Mouse (Mus musculus) MEL (cell line): ENCODE measurements around the gene Nudc. TPM values are rescaled to one million over a fixed set of nuclear protein-coding genes. Genes with fewer than 3 reads are reported as not detected.
A peak's percentile ranks its signal among the peaks of the same experiment; 100 is the strongest.

Source experiments
- DNase-seq: peaks from one replicate; pipeline ENCODE4 v3.0.0; 2011; ENCODE audit warnings: low read depth, low spot score
- H3K27ac ChIP-seq: 2 replicates; pipeline ENCODE4 v1.5.1; 2012; ENCODE audit warnings: low read depth, mild to moderate bottlenecking, control low read depth, low read length, moderate library complexity; ENCODE audit not compliant: control insufficient read depth
- H3K27me3 ChIP-seq, 2 experiments: fragments of 150-350 bp in 1 of 2; sonication (generic) in 1 of 2; 2 replicates each; pipeline ENCODE4 v1.6.1; 2012; ENCODE audit warnings: low read length in 2 of 2, mild to moderate bottlenecking in 2 of 2, improper control_type of control experiment in 1 of 2, moderate library complexity in 1 of 2; ENCODE audit not compliant: insufficient read depth in 2 of 2, control insufficient read depth in 1 of 2
- H3K36me3 ChIP-seq, 2 experiments: 2 replicates each; pipeline ENCODE4 v1.6.1; 2012 to 2014; ENCODE audit warnings: low read length in 2 of 2, improper control_type of control experiment in 1 of 2, inconsistent platforms in 1 of 2, mild to moderate bottlenecking in 1 of 2; ENCODE audit not compliant: insufficient read depth in 2 of 2, control insufficient read depth in 1 of 2
- H3K4me1 ChIP-seq, 2 experiments: fragments of 150-350 bp in 1 of 2; sonication (generic) in 1 of 2; 2 replicates each; pipeline ENCODE4 v1.6.1; 2012; ENCODE audit warnings: low read length in 2 of 2, improper control_type of control experiment in 1 of 2, mild to moderate bottlenecking in 1 of 2; ENCODE audit not compliant: insufficient read depth in 2 of 2, control insufficient read depth in 1 of 2
- H3K4me3 ChIP-seq, 2 experiments: fragments of 150-350 bp in 1 of 2; sonication (generic) in 1 of 2; 2 replicates each; pipeline ENCODE4 v1.5.1; 2012; ENCODE audit warnings: low read depth in 2 of 2, low read length in 2 of 2, mild to moderate bottlenecking in 2 of 2, moderate library complexity in 2 of 2, control low read depth in 1 of 2, improper control_type of control experiment in 1 of 2; ENCODE audit not compliant: control insufficient read depth in 1 of 2, insufficient read depth in 1 of 2
- H3K79me2 ChIP-seq: 2 replicates; pipeline ENCODE4 v1.6.1; 2012; ENCODE audit warnings: mild to moderate bottlenecking, low read length, moderate library complexity; ENCODE audit not compliant: control insufficient read depth, poor library complexity, insufficient read depth
- H3K9ac ChIP-seq: 2 replicates; pipeline ENCODE4 v1.6.1; 2012; ENCODE audit warnings: low read depth, mild to moderate bottlenecking, control low read depth, low read length, moderate library complexity; ENCODE audit not compliant: control insufficient read depth, poor library complexity, severe bottlenecking
- H3K9me3 ChIP-seq: fragments of 150-350 bp; sonication (generic); replicated peaks from 2 replicates; pipeline ENCODE4 v1.6.1; 2012; ENCODE audit warnings: mild to moderate bottlenecking, low read length, improper control_type of control experiment, moderate library complexity; ENCODE audit not compliant: insufficient read depth
- BHLHE40 ChIP-seq: IDR thresholded peaks from 2 replicates; pipeline ENCODE4 v1.6.1; 2012; ENCODE audit warnings: low read depth, mild to moderate bottlenecking, inconsistent platforms, low read length, improper control_type of control experiment, borderline replicate concordance
- CTCF ChIP-seq, 3 experiments: IDR thresholded peaks in 2 of 3; conservative IDR thresholded peaks in 1 of 3; 2 replicates each; pipeline ENCODE4 v1.5.1; 2011 to 2012; ENCODE audit warnings: low read length in 3 of 3, low read depth in 2 of 3, mild to moderate bottlenecking in 2 of 3, improper control_type of control experiment in 1 of 3, inconsistent platforms in 1 of 3, mixed read lengths in 1 of 3, moderate library complexity in 1 of 3; ENCODE audit not compliant: control insufficient read depth in 1 of 3, insufficient read depth in 1 of 3, poor library complexity in 1 of 3, severe bottlenecking in 1 of 3
- ELF1 ChIP-seq: IDR thresholded peaks from 2 replicates; pipeline ENCODE4 v1.6.1; 2014; ENCODE audit warnings: low read depth, mild to moderate bottlenecking, inconsistent platforms, low read length, improper control_type of control experiment, moderate library complexity
- EP300 ChIP-seq, 2 experiments: IDR thresholded peaks; 2 replicates each; pipeline ENCODE4 v1.6.1; 2011; ENCODE audit warnings: improper control_type of control experiment in 2 of 2, low read length in 2 of 2, low read depth in 1 of 2, mild to moderate bottlenecking in 1 of 2
- ETS1 ChIP-seq: IDR thresholded peaks from 2 replicates; pipeline ENCODE4 v1.6.1; 2012; ENCODE audit warnings: low read depth, mild to moderate bottlenecking, inconsistent platforms, low read length, improper control_type of control experiment, moderate library complexity
- GABPA ChIP-seq: IDR thresholded peaks from 2 replicates; pipeline ENCODE4 v1.6.1; 2012; ENCODE audit warnings: low read depth, mild to moderate bottlenecking, inconsistent platforms, low read length, improper control_type of control experiment, moderate library complexity
- GATA1 ChIP-seq: IDR thresholded peaks from 2 replicates; pipeline ENCODE4 v1.6.1; 2011; ENCODE audit warnings: low read depth, low read length, improper control_type of control experiment
- HCFC1 ChIP-seq: IDR thresholded peaks from 2 replicates; pipeline ENCODE4 v1.6.1; 2012; ENCODE audit warnings: low read depth, mild to moderate bottlenecking, inconsistent platforms, low read length, improper control_type of control experiment, moderate library complexity
- MAZ ChIP-seq: IDR thresholded peaks from 2 replicates; pipeline ENCODE4 v1.6.1; 2012; ENCODE audit warnings: low read depth, mild to moderate bottlenecking, inconsistent platforms, low read length, improper control_type of control experiment
- NELFE ChIP-seq: IDR thresholded peaks from 2 replicates; pipeline ENCODE4 v1.6.1; 2011; ENCODE audit warnings: low read depth, low read length, improper control_type of control experiment
- NRF1 ChIP-seq: IDR thresholded peaks from 2 replicates; pipeline ENCODE4 v1.6.1; 2014; ENCODE audit warnings: low read depth, mild to moderate bottlenecking, inconsistent platforms, low read length, improper control_type of control experiment, moderate library complexity; ENCODE audit not compliant: poor library complexity, insufficient read depth, severe bottlenecking
- POLR2A ChIP-seq, 2 experiments: IDR thresholded peaks; 2 replicates each; pipeline ENCODE4 v1.6.1; 2011 to 2012; ENCODE audit warnings: low read length in 2 of 2, mild to moderate bottlenecking in 2 of 2, control low read depth in 1 of 2, improper control_type of control experiment in 1 of 2, low read depth in 1 of 2, moderate library complexity in 1 of 2; ENCODE audit not compliant: control insufficient read depth in 1 of 2, insufficient read depth in 1 of 2, poor library complexity in 1 of 2
- POLR2AphosphoS5 ChIP-seq: IDR thresholded peaks from 2 replicates; pipeline ENCODE4 v1.6.1; 2012; ENCODE audit warnings: low read depth, borderline replicate concordance, mild to moderate bottlenecking, inconsistent platforms, low read length, moderate library complexity, mixed read lengths
- RAD21 ChIP-seq: IDR thresholded peaks from 2 replicates; pipeline ENCODE4 v1.6.1; 2011; ENCODE audit warnings: mild to moderate bottlenecking, low read depth, low read length, improper control_type of control experiment
- RCOR1 ChIP-seq: IDR thresholded peaks from 2 replicates; pipeline ENCODE4 v1.6.1; 2012; ENCODE audit warnings: low read depth, mild to moderate bottlenecking, inconsistent platforms, low read length, improper control_type of control experiment
- SIN3A ChIP-seq: IDR thresholded peaks from 2 replicates; pipeline ENCODE4 v1.6.1; 2012; ENCODE audit warnings: low read length, improper control_type of control experiment, inconsistent platforms
- SMC3 ChIP-seq: IDR thresholded peaks from 2 replicates; pipeline ENCODE4 v1.6.1; 2011; ENCODE audit warnings: low read depth, low read length, improper control_type of control experiment
- TBP ChIP-seq: IDR thresholded peaks from 2 replicates; pipeline ENCODE4 v1.8.0; 2011; ENCODE audit warnings: low read depth, low read length, improper control_type of control experiment
- TCF12 ChIP-seq: IDR thresholded peaks from 2 replicates; pipeline ENCODE4 v1.6.1; 2014; ENCODE audit warnings: low read depth, mild to moderate bottlenecking, inconsistent platforms, low read length, improper control_type of control experiment, moderate library complexity
- USF1 ChIP-seq: IDR thresholded peaks from 2 replicates; pipeline ENCODE4 v1.6.1; 2014; ENCODE audit warnings: low read depth, mild to moderate bottlenecking, inconsistent platforms, low read length, improper control_type of control experiment, moderate library complexity
- USF2 ChIP-seq, 2 experiments: IDR thresholded peaks; 2 replicates each; pipeline ENCODE4 v1.6.1; 2011 to 2012; ENCODE audit warnings: improper control_type of control experiment in 2 of 2, low read length in 2 of 2, borderline replicate concordance in 1 of 2, inconsistent platforms in 1 of 2, low read depth in 1 of 2, mild to moderate bottlenecking in 1 of 2; ENCODE audit not compliant: insufficient read depth in 1 of 2
- ZC3H11A ChIP-seq: IDR thresholded peaks from 2 replicates; pipeline ENCODE4 v1.6.1; 2012; ENCODE audit warnings: low read depth, mild to moderate bottlenecking, inconsistent platforms, low read length, improper control_type of control experiment
- polyA plus RNA-seq, 2 experiments: library from polyadenylated mRNA; stranded (reverse) in 1 of 2; unstranded in 1 of 2; fragments of >175 nt in 1 of 2; fragments of >200 nt in 1 of 2; gene quantifications; 2 replicates each; pipeline versions ENCODE4 v1.2.1 to v1.2.4; 2012; ENCODE audit warnings: low replicate concordance in 2 of 2, low read depth in 1 of 2; ENCODE audit not compliant: insufficient read length in 2 of 2, insufficient read depth in 1 of 2, missing spikeins in 1 of 2
- total RNA-seq: library from RNA; depleted of rRNA; stranded (reverse); fragments of 300-350 nt; gene quantifications from 2 replicates; pipeline ENCODE4 v1.2.3, GENCODE M21; 2012

The Nudc gene
- total and polyA plus RNA-seq, 3 experiments = 516 to 732 TPM; not detected in 1

GRCm38 (mm10) chr4:133494867-133495266 lies 50.9 kb downstream of the Nudc start:
- Histone ChIP-seq H3K4me3 (no peak overlapping the region), H3K9me3 (no peaks in the 10 kb centered on the region), H3K27me3 (no peaks in the 10 kb centered on the region; a peak in 2 of 4 replicates), H3K27ac (no peak overlapping the region), H3K9ac (no peak overlapping the region), H3K36me3 (peaks cover 0 to 2% of the 10 kb centered on the region in 2 experiments; a peak in 1 of 4 replicates), H3K79me2 (no peaks in the 10 kb centered on the region; the same call in 1 of the 2 replicates), H3K4me1 (peaks cover 0 to 5% of the 10 kb centered on the region in 2 experiments; a peak in 2 of 4 replicates)
- TF ChIP-seq TCF12 (no peak), ZC3H11A (no peak), BHLHE40 (no peak), USF2 (IDR thresholded peaks at IDR 0.05; ENCODE audit: borderline replicate concordance in 1 of 2, insufficient read depth in 1 of 2, low read depth in 1 of 2, low read length in 2 of 2) (no peak)
- no peak for DNase-seq

GRCm38 (mm10) chr4:133494432-133494831 lies 51.4 kb downstream of the Nudc start:
- peak; percentile 92 for DNase-seq
- Histone ChIP-seq H3K79me2 (no peaks in the 10 kb centered on the region; the same call in 1 of the 2 replicates), H3K27ac (no peak overlapping the region), H3K9ac (peak overlapping the region; percentile 61), H3K4me3 (peak overlapping the region; percentile 69 to 83), H3K27me3 (no peaks in the 10 kb centered on the region; a peak in 2 of 4 replicates), H3K36me3 (peaks cover 0 to 2% of the 10 kb centered on the region in 2 experiments; a peak in 1 of 4 replicates), H3K9me3 (no peaks in the 10 kb centered on the region), H3K4me1 (peaks cover 0 to 5% of the 10 kb centered on the region in 2 experiments; a peak in 2 of 4 replicates)
- TF ChIP-seq GATA1 (no peak), MAZ (peak; percentile 60; the same call in 1 of the 2 replicates), POLR2A (IDR thresholded peaks at IDR 0.05; ENCODE audit: control insufficient read depth in 1 of 2, insufficient read depth in 1 of 2, low read depth in 1 of 2, low read length in 2 of 2, poor library complexity in 1 of 2) (peak in 1 of 2 experiments; percentile 45; a peak in 1 of 4 replicates), POLR2AphosphoS5 (no peak), EP300 (IDR thresholded peaks at IDR 0.05; ENCODE audit: low read depth in 1 of 2, low read length in 2 of 2) (peak in 1 of 2 experiments; percentile 10; a peak in 1 of 4 replicates), CTCF (IDR thresholded peaks at IDR 0.05 in 2 of 3, conservative IDR thresholded peaks at IDR 0.05 in 1 of 3; ENCODE audit: control insufficient read depth in 1 of 3, insufficient read depth in 1 of 3, low read depth in 2 of 3, low read length in 3 of 3, poor library complexity in 1 of 3, severe bottlenecking in 1 of 3) (peak; percentile 86 to 98 (median 94)), SMC3 (peak; percentile 83), ELF1 (peak; percentile 58; the same call in 1 of the 2 replicates), HCFC1 (peak; percentile 55; the same call in 1 of the 2 replicates), RCOR1 (no peak), TBP (peak; percentile 37; the same call in 1 of the 2 replicates), TCF12 (no peak), SIN3A (peak; percentile 64), RAD21 (peak; percentile 56), NELFE (no peak), NRF1 (no peak), ETS1 (no peak), USF1 (no peak), GABPA (no peak), ZC3H11A (peak; percentile 60; the same call in 1 of the 2 replicates)
